Mouse (Mus musculus): ENCODE data around the gene Grin2d. TPM values are rescaled to one million over a fixed set of nuclear protein-coding genes. Genes with fewer than 3 reads are reported as not detected.
A peak's percentile ranks its signal among the peaks of the same experiment; 100 is the strongest.

Grin2d gene
- polyA plus RNA-seq, 1 experiment from 2014 or later: 1.6 TPM

DNA sequence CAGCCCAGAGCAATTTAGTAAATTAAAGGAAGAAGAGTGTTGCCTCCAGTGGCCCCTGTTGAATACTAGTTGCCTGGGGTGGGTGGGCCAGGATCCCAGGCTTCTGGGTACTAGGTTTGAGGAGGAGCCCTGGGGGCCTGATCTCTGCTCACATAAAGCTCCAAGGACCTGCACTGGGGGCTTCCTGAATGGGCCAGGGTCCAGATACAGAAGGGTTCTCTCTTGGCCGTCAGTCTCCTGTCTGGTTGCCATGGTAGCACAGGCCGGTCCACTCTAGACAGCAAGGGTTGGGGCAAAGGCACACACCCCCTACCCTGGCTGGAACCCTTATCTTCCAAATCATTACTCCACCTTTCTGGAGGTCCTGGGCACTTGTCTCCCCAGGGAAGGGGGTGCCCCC is 10.3 kb downstream of the Grin2d start:
- peaks cover 50% of the 10 kb centered on the region for H3K4me1 ChIP-seq
- peak overlapping the region; percentile 29 for H3K9ac ChIP-seq
- ATAC-seq (ENCODE audit: low FRiP score): no peak
- H3K36me3 ChIP-seq: no peaks in the 10 kb centered on the region
- peaks cover 56% of the 10 kb centered on the region for H3K27me3 ChIP-seq
- H3K4me3 ChIP-seq: 0 out of 2 replicates have a peak overlapping the region, but pooled peaks have one; percentile 5
- no peak overlapping the region for H3K27ac ChIP-seq
- WGBS: 4% methylated on average over 2 of the region's 2 CpGs
- H3K4me2 ChIP-seq (replicated peaks): peak overlapping the region; percentile 82
- no peaks in the 10 kb centered on the region for H3K9me3 ChIP-seq (replicated peaks)

DNA sequence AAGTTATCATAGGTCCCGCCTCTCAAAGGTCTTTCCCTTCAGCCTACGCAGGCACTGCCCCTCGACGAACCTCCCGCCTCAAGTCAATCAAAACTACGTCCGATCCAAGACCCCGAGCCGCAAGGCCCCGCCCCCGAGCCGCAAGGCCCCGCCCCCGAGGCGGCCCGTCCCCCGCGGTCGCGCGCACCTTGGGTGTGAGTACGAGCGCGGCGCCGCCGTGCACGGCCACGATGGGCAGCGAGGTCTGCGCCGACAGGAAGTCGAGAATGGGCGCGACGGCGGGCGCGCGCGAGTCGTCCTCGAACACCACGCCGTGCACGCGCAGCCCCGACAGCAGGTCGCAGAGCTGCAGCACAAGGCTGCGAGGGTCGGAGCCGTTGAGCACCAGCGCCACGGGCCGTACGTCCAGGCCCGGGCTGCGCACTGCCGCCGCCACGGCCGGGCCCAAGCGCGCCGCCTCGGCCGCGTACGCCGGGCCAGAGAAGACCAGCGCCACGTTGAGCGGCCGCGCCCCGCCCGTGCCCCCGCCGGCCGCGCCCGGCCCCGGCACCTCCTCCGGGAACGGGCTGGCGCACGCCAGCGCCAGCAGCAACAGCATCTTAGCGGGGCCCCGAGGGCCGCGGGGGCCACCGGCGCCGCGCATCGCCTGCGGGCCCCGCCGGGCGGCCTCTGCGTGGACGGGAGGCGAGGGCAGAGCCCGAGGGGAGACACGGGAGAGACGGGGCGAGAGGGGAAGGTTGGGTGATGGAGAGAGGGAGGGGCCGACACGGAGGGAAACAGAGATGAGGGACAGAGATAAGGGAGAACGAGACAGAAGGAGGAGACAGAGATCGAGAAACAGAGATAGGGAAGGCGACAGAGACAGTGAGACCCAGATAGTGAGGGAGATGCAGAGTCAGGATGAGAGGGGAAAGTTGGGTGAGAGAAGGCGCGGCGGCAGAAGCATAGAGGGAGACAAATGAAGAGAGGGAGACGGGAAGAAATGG is 12.0 kb downstream of the Grin2d start:
- peaks cover 48% of the 10 kb centered on the region for H3K4me1 ChIP-seq
- H3K27me3 ChIP-seq: peaks cover 55% of the 10 kb centered on the region
- no peaks in the 10 kb centered on the region for H3K9me3 ChIP-seq (replicated peaks)
- H3K4me3 ChIP-seq: peak overlapping the region; percentile 68
- ATAC-seq (ENCODE audit: low FRiP score): peak; percentile 47
- H3K4me2 ChIP-seq (replicated peaks): peak overlapping the region; percentile 82
- H3K9ac ChIP-seq: peak overlapping the region; percentile 79
- 2% methylated on average over 116 of the region's 117 CpGs for WGBS
- peak overlapping the region; percentile 57 for H3K27ac ChIP-seq
- H3K36me3 ChIP-seq: no peaks in the 10 kb centered on the region

DNA sequence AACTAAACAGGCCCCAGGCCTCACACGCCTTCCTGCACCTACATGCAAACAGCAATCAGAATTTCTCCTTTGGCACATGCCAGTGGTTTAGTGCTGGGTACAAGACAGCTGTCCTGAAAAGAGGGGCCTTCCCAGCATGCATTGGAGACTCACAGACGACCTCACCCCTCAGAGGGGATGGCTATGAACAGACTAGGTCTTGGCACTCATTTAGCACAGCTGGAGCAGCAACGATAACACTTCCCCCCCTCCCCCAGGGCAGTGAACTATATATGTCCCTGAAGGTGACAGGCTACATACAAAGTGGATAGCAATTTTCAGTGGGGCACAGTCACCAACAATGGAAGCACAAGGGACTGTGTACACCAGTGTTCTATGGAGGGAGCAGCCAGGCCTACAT is 13.7 kb downstream of the Grin2d start:
- Histone ChIP-seq H3K27me3 (peaks cover 52% of the 10 kb centered on the region), H3K9me3 (replicated peaks) (no peaks in the 10 kb centered on the region), H3K4me3 (no peak overlapping the region), H3K4me2 (replicated peaks) (no peak overlapping the region), H3K4me1 (peaks cover 35% of the 10 kb centered on the region), H3K36me3 (no peaks in the 10 kb centered on the region), H3K27ac (no peak overlapping the region), H3K9ac (no peak overlapping the region)
- no peak for ATAC-seq (ENCODE audit: low FRiP score)
- WGBS: 64% methylated on average over 3 of the region's 3 CpGs

DNA sequence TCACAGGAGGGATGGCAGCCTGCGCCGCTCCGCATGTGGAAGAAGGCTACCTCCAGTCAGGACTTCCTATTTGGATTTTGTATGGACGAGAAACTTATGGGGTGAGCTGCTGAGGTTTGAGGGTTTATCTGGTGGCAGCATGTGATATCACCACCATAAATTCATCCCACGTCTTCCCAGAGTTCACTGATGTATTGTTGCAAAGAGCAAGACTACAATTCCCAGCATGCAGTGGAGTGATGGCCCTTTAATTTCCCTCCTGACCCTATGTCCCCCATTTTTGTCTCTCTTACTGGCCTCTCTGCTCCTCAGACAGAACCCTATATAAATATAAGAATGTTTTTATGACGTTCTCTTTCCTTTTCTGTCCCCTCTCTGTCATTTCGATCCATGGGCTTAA is 15.4 kb downstream of the Grin2d start:
- 88% methylated on average over 7 of the region's 7 CpGs for WGBS
- peaks cover 52% of the 10 kb centered on the region for H3K27me3 ChIP-seq
- no peak overlapping the region for H3K9ac ChIP-seq
- H3K27ac ChIP-seq: no peak overlapping the region
- peaks cover 21% of the 10 kb centered on the region for H3K4me1 ChIP-seq
- H3K4me2 ChIP-seq (replicated peaks): no peak overlapping the region
- no peaks in the 10 kb centered on the region for H3K36me3 ChIP-seq
- H3K4me3 ChIP-seq: no peak overlapping the region
- no peaks in the 10 kb centered on the region for H3K9me3 ChIP-seq (replicated peaks)
- no peak for ATAC-seq (ENCODE audit: low FRiP score)

DNA sequence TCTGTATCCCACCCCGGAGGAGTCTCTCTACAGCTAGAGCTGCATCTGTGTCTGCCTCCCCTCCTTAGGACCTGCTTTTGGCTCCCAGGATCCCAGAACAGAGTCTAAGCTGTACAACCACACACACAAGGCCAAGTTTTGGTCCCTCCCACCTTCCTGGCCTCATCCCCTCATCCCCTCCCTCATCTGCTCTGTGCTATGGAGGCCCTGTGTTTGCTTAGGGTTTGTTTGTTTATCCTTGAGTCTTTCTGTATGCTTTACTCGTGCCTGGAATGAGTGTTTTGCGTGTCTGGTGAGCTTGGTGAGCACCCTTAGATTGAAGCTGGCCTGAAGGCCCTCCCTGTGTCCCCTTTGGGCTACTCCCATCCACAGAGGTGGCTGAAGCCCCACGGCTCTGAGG is 19.2 kb downstream of the Grin2d start:
- Histone ChIP-seq H3K27me3 (peaks cover 58% of the 10 kb centered on the region), H3K9me3 (replicated peaks) (no peaks in the 10 kb centered on the region), H3K4me2 (replicated peaks) (no peak overlapping the region), H3K27ac (no peak overlapping the region), H3K9ac (no peak overlapping the region), H3K4me1 (peaks cover 16% of the 10 kb centered on the region), H3K4me3 (no peak overlapping the region), H3K36me3 (no peaks in the 10 kb centered on the region)
- WGBS: 72% methylated on average over 4 of the region's 4 CpGs
- no peak for ATAC-seq (ENCODE audit: low FRiP score)

DNA sequence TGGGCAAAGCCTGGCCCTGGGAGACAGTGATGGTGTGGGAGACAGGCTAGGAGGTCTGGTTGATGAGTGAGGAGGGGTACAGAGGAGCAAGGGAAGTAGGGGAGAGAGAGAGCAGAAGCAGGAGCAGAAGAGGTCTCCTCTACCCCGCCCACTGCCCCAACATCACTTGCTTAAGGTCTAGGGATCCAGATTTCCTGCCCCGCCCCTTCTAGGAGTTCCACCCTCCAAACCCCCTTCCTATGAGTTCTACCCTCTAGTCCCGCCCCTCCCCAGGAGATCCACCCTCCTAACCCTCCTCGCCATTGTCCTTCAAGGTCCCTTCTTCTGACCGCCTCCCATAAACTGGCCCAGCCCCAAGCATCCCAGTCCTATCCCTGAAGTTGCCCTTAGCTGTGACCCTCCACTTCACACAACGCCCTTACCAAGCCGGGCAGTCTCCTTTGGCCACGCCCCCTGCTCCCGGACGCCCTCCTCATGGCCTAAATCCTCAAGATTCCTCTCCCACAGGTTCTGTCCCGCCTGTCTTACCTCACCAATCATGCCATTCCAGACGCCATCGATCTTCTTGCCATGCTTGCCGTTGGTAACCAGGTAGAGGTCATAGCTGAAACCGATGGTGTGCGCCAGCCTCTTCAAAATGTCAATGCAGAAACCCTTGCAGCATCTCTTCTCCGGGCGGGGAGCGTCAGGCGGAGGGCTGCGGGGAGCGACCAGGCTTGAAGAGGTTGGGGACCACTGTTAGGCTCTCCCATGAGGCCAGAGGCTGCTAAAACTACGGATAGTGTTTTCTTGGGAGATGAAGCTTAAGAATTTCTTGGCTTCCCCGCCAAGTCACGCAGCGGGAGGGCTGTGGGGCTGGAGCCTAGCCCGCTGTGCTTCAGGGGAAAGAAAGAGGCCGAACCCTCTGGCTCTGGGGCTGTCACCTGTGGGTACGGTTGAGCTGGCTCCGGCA is 21.0 kb downstream of the Grin2d start:
- Histone ChIP-seq H3K36me3 (no peaks in the 10 kb centered on the region), H3K9me3 (replicated peaks) (no peaks in the 10 kb centered on the region), H3K4me1 (peaks cover 16% of the 10 kb centered on the region), H3K27me3 (peaks cover 56% of the 10 kb centered on the region), H3K9ac (peak overlapping the region; percentile 36; the same call in 1 of the 2 replicates), H3K4me3 (peak overlapping the region; percentile 26), H3K27ac (no peak overlapping the region), H3K4me2 (replicated peaks) (peak overlapping the region; percentile 48)
- ATAC-seq (ENCODE audit: low FRiP score): no peak
- WGBS: 1% methylated on average over 29 of the region's 30 CpGs

DNA sequence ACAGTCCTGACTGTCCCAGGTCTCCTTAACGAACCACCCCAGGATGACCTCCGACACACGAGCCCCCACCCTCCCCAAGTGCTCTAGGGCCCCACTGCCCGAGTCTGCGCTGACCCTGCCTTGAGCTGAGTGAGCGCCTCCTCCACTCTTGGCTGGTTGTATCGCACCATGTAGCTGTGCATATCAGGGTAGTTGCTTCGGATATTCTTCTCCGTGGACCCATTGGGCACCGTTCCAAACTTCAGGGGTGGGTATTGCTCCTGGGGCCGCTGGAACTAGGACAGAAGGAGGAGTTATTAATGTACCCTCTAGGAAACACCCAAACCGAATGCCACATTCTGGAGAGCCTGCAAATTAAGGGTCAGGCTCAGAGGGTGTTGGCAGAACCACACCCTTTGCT is 25.1 kb downstream of the Grin2d start:
- WGBS: 87% methylated on average over 12 of the region's 12 CpGs
- no peaks in the 10 kb centered on the region for H3K9me3 ChIP-seq (replicated peaks)
- H3K27me3 ChIP-seq: peaks cover 29% of the 10 kb centered on the region
- no peaks in the 10 kb centered on the region for H3K36me3 ChIP-seq
- H3K27ac ChIP-seq: no peak overlapping the region
- no peak for ATAC-seq (ENCODE audit: low FRiP score)
- H3K4me1 ChIP-seq: peaks cover 13% of the 10 kb centered on the region
- no peak overlapping the region for H3K9ac ChIP-seq
- H3K4me3 ChIP-seq: no peak overlapping the region
- H3K4me2 ChIP-seq (replicated peaks): no peak overlapping the region

DNA sequence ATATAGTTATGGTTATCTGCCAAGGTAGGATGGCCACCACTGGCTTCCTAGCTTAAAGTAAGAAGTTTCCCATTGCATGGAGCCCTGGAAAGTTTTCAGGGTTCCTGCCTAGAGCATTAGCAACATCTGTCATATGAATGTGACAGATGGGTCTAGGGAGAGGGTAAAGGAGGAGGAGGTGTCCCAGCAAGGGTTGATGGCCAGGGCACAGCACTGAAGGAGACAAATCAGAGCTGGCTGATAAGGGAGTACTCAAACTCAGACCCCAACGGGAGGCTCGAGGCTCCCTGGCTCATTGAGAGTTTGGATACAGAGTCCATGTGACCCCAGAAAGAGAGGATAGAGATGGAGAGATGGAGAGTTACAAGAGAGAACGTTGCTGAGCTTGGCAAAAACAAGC is 27.5 kb downstream of the Grin2d start:
- Histone ChIP-seq H3K9me3 (replicated peaks) (no peaks in the 10 kb centered on the region), H3K4me3 (no peak overlapping the region), H3K27me3 (peaks cover 11% of the 10 kb centered on the region), H3K27ac (no peak overlapping the region), H3K36me3 (no peaks in the 10 kb centered on the region), H3K9ac (no peak overlapping the region), H3K4me2 (replicated peaks) (no peak overlapping the region), H3K4me1 (no peaks in the 10 kb centered on the region; the same call in 1 of the 2 replicates)
- whole genome bisulfite sequencing: 72% methylated on average over 3 of the region's 3 CpGs
- ATAC-seq (ENCODE audit: low FRiP score): no peak

DNA sequence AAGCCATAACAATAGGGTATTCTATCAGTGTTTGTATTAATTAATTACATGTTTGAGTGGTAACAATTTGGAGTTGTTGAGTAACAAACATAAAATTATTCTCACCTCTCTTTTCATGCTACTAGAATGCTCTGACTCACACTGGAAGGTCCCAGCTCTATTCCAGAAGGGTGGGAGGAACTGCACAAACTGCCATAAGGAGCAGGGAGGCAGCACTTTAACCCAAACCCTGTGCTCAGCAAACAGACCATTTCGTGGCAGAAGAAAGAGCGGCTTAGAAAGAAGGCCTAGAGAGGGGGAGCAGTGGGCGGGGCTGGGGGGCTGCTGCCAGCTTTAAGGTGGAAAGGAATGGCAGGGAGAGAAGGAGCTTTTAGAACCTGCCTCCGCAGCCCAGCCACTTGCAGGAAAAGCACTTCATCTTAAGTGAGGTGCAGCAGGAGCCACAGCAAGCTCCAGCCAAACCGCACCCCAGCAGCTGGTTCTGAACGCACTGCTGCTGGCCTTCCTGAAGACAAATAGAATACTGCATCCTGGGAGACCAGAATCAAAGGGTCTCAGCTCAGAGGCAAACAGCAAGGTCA is 29.6 kb downstream of the Grin2d start:
- Histone ChIP-seq H3K9me3 (replicated peaks) (no peaks in the 10 kb centered on the region), H3K36me3 (no peaks in the 10 kb centered on the region), H3K27ac (no peak overlapping the region), H3K27me3 (peaks cover 18% of the 10 kb centered on the region), H3K4me1 (no peaks in the 10 kb centered on the region; the same call in 1 of the 2 replicates), H3K4me2 (replicated peaks) (no peak overlapping the region), H3K9ac (no peak overlapping the region), H3K4me3 (no peak overlapping the region)
- WGBS: 19% methylated on average over 6 of the region's 6 CpGs
- no peak for ATAC-seq (ENCODE audit: low FRiP score)

DNA sequence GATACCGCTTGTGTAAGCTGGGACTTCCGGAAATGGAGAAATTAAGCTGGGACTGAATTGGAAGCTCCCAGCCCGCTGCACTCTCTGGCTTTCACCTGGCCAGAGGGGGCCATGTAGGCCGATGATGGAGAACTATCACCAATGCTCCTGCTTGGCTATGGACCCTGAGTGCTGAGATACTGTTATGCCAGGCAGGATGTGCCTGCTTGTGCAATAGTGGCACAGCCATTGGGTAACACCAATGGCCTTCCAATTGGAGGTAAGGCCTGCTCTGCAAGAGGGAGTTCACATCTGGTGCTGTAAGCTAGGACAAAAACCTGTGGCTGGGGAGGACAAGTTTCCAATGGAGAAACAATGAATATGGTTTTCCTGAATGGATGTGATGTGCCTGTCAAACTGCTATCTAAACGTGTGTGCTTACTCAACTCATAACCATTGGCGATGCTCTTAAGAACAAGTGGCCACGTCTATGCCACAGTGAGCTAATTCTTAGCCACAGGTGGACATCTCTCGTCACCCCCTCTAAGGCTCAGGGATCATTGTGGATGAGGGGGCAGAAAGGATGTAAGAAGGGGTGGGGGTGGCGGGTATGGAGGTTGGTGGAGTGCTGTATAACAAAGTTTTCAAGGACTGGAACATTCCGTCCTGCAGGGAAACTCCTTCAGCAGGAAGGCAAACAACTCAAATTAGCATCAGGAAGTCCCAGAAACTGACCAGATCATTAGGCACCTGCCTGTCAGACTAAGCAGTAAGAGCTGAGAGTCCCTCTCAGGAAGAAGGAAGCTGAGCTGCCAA is 35.0 kb downstream of the Grin2d start:
- Histone ChIP-seq H3K9ac (no peak overlapping the region), H3K27ac (no peak overlapping the region), H3K4me3 (no peak overlapping the region), H3K27me3 (peaks cover 51% of the 10 kb centered on the region), H3K36me3 (no peaks in the 10 kb centered on the region), H3K4me1 (no peaks in the 10 kb centered on the region; the same call in 1 of the 2 replicates), H3K9me3 (replicated peaks) (no peaks in the 10 kb centered on the region), H3K4me2 (replicated peaks) (no peak overlapping the region)
- ATAC-seq (ENCODE audit: low FRiP score): no peak
- WGBS: 88% methylated on average over 10 of the region's 10 CpGs

DNA sequence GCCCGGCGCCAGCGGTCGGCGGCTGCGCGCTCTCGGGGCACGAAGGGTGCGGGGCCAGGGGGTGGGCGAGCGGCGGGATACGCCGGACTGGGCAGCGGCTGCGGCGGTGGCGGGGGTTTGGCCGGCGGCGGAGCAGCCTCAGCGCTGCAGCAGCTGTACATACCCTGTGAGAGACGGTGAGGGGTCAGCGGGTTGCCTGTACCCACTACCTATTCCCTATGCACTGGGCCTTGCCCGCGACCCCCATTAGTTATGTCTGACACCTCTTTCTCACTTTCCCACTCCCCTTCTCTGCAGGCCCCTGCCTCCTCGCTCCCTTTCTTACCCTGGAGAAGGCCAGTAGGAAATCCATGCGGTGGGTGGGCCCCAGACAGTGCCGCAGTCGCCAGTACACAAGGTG is 44.3 kb downstream of the Grin2d start:
- H3K9ac ChIP-seq: peak overlapping the region; percentile 55
- WGBS: 2% methylated on average over 24 of the region's 31 CpGs
- H3K4me2 ChIP-seq (replicated peaks): peak overlapping the region; percentile 50
- no peaks in the 10 kb centered on the region for H3K9me3 ChIP-seq (replicated peaks)
- no peak for ATAC-seq (ENCODE audit: low FRiP score)
- H3K4me3 ChIP-seq: peak overlapping the region; percentile 38
- peaks cover 5% of the 10 kb centered on the region for H3K36me3 ChIP-seq
- H3K4me1 ChIP-seq: peaks cover 35% of the 10 kb centered on the region
- peaks cover 70% of the 10 kb centered on the region for H3K27me3 ChIP-seq
- no peak overlapping the region for H3K27ac ChIP-seq

Measured in hindbrain, embryonic 12.5 days (tissue).